Mouse (Mus musculus) fibroblast of lung, adult 2 months (primary cell): ENCODE results near the gene Cd300lg.

ENCODE experiments used
- DNase-seq: peaks from one replicate; pipeline ENCODE4 v3.0.0-alpha.2; 2011; ENCODE audit warnings: low read depth

Cd300lg gene

DNA sequence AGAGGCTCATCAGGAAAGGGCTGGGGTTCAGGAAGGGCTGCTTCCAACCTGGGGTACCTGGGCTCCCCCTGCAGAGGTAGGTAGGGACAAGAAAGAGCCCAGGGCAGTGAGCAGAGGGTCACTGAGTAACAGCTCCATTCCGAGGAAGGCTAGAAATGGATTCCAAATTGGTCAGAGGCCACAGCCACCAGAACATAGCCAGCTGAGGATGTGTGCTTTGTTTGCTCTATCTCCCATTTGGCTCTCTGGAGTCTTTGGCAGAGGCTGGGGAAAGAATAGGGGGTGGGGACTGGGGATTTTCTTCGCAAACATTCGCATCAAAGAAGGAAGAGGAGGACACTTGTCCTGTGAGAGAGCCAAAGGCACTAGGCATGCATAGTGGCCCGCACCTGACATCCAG is 10.6 kb downstream of the Cd300lg start:
- no peak for DNase-seq

DNA sequence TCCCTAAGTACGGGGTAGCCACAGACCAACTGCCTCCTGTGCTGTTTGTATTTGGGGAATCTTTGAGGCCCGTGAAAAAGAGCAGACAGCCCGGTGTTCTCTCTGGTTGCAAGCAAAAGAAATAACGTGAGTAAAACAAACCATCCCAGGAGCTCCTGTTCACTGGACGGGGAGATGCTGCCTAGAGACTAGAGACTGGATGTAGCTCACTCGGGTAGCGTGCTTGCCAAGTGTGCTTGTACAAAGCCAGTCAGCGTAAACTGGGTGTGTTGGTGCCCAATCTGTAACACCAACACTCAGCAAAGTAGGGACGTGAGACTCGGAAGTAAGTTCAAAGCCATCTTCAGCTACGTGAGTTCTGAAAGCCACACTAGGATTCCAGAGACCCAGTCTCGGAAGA is 11.4 kb downstream of the Cd300lg start:
- no peak for DNase-seq

DNA sequence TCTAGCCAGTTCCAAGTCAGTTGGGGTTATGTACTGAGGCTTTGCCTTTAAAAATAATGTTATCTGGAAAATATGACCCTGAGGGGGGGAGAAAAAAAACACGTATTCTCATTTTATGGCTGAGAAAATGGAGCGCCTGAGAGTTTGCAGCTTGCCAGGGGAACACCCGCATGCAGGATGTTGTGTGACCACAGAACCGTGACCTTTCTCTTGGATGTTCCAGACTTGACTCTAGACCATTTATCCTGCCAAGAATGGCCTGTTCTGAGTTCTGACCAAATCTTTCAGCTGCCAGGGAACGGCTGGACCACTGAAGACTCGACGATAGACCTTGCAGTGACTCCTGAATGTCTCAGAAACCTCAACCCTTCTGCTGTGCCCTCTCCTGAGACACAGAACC is 11.9 kb downstream of the Cd300lg start:
- peak; percentile 39 for DNase-seq

DNA sequence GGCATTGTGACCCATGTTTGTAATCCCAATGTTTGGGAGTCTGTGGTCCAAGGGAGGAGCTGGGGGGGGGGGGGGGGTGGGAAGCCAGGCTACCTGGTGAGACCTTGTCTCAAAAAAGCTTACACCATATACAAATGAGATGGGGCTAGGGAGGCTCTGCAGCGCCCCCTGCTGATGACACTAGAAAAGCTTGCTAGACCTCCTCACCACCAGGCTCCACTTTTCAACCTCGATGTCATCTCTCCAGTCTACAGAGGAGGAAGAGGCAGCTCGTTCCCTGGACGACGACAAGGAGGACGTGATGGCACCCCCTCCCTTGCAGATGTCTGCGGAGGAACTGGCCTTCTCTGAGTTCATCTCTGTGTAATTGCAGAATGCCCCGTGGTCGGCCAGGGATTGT is 12.5 kb downstream of the Cd300lg start:
- DNase-seq, result no peak

DNA sequence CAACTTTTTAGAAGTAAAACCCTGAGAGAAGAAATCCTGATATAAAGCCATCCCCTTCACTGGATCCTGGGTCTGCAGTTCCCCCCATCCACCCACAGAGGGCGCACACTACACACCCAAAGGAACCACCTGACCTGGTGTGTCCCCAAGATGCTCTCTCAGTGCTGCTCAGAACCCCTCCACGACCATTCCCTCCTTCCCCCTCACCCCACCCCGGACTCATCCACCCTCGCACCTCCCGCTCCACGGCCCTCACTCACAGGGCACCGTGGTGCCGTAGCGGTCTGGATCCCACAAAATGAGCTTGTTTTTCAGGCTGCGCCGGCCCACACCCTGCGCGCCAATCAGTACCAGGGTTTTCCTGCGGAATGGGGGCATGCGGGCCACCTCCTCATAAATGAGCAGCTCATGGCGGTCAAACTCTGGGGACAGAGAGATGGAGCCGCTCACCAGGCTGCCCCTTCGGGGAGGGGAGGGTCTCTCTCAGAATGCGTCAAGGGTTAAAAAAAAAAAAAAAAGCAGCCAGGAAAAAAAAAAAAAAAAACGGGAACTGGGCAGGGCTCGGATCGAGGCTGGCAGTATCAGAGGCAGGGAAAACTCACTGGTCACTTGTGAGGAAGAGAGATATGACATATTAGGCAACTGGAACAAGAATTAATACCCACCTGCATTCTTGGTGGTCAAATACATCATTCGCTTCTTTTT is 20.1 kb downstream of the Cd300lg start:
- DNase-seq, result peak; percentile 28

DNA sequence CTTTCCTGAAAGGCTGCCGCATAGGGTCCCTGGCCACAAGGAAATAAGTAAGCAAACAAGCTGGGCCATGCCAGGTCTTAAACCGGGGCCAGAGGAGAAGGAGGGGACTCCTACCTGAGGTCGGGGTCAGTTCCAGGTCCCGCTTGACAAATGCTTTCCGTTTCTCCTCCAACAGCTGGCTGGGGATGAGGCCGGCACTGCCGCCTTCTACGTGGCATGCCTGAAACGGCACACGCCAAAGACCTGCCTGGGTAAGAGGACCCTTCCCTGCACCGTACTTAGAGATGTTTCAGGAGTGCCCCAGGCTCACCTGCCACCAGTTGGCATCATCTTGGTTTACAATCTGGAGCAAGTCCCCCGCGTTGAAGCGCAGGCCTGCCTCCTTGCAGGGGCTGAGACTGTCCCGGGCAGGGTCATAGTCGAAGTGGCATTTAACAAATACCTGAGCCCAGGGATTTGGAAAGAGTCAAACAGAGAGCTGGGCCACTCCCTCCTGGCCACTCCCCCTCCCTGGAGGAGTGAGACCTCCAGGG is 20.7 kb downstream of the Cd300lg start:
- no peak for DNase-seq

DNA sequence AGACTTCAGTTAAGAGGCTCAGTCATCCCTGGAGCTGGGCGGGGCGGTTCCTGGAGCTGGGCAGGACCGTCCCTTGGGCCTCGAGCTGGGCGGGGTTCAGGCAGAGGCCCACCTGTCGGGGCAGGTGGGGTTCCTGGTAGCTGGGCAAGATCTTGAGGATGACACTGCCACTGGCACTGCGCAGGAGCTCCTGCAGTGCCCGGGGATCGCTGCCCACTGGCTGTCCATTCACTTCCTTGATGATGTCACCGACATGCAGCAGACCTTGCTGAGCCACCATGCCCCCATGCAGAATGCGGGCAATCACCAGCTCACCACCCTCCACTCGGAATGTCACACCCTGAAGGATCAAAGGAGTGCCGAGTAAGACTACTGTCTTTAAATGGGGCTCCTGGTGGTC is 21.8 kb downstream of the Cd300lg start:
- no peak for DNase-seq

DNA sequence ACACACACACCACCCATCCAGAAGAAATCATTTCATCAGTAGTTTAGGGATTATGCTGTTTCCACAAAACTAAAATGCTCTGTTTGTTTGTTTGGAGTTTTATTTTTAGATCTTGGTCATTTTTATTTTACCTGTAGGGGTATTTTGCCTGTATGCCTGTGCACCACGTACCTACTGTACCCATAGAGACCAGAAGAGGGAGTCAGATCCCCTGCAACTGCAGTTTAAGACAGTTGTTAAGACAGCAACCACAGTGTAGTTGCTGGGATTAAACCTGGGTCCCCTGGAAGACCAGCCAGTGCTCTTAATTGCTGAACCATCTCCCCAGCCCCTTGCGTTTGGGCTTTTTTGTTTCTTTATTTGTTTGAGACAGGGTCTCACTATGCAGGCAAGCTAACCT is 27.7 kb downstream of the Cd300lg start:
- DNase-seq, result no peak

DNA sequence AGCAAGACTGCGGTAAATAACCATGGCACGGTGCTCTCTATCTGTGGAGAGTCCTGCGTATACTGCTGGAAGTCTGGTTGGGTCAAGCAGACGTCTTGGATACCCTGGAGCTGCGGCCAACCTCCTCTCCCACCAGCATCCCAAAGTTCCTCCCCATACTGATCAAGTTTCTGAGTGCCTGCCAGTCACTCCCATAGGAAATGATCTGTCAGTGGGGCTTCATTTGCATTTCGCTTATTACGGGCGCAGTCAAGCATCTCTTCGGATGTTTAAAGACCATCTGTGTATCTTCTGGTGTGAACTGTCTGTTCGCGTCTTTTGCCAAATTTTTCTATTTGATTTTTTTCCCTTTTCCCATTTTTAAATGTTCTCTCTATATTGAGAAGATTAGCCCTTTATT is 28.3 kb downstream of the Cd300lg start:
- DNase-seq, result no peak

DNA sequence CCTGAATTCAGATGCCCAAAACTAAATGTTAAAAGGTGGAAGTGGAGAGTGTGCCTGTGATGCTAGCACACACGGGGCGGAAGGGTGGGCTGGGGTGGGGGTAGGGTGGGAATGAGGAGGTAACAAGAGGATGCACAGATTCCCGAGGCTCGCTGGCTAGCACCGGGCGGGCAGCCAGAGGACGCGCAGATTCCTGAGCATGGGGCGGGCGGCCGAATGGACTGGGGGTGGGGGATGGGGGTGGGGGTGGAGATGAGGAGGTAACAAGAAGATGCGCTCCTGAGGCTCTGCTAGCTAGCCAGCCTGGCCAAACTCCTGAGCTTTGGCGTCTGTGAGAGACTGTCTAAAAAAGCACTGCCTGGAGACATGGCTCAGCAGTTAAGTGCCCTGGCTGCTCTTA is 29.1 kb downstream of the Cd300lg start:
- no peak for DNase-seq

DNA sequence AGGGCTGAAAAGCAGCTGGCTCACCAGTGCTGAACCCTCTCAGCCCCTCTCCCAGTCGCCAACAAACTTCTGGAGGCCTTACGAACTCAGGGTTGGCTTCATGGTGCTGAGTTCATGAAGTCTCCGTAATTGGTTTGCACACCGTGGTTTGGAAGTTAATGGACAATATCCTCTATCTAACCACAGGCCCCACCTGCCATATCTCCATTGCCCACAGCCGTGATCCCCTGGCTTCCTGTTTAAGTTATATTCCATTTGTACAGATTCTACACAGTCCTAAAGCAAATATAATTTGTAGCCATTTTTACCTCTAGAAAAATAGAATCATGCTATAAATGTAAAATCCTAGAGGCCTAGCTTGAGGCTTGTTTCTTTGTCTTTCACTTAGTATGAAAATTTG is 31.4 kb downstream of the Cd300lg start:
- no peak for DNase-seq

DNA sequence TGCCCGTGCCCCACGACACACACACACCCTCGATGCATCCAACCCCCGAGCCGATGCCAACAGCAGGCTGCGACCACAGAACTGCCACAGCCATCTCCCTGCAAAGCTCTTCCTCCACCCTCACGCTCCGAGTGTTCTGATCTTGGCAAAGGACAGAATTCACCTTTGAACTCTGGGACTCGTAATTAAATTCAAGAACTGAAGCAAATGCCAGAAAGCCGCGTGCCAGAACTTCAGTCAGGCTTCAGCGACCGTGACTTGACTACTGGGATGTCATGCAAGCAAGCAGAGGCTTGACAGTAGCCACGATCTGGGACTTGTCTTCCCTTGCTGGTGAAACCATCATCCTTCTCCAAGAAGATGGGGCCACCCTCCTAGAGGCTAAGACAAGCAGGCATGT is 32.4 kb downstream of the Cd300lg start:
- DNase-seq, result no peak

DNA sequence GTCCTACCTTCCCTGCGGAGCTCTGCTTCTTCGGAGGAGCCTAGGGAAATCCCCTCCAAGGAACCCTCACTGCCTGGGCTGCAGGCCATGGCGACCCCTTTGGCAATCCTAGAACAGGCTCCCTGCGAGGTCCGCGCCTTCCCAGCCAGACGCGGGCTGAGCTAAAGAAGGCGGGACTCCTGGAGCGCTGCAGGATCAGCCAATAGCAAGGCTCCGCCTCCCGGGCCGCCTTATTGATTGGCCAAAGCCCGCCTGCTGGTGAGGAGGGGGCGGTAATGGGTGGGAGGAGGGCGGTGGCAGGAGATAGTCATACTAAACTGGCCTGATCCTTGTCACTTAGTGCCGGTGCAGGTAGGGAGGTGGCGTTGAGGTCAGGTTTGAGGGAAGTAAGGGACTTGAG is 41.0 kb downstream of the Cd300lg start:
- no peak for DNase-seq

DNA sequence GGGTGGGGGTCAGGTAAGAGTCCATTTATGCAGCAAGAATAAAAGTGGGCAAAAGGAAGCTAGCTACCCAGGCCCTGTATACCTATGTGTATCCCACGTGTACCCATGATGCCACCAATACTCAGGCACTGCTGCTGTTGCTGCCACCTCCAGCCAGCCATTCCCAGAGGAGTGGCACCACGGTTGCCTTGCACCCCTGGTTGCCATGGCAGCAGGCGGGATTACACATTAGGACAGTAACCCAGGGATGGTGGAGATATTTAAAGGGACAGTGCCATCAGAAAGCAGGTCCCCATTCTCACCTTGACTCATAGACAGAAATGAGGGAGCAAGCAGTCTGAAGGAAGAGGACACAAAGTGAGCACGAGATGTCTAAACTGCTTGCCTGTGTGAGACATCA is 41.9 kb downstream of the Cd300lg start:
- no peak for DNase-seq

DNA sequence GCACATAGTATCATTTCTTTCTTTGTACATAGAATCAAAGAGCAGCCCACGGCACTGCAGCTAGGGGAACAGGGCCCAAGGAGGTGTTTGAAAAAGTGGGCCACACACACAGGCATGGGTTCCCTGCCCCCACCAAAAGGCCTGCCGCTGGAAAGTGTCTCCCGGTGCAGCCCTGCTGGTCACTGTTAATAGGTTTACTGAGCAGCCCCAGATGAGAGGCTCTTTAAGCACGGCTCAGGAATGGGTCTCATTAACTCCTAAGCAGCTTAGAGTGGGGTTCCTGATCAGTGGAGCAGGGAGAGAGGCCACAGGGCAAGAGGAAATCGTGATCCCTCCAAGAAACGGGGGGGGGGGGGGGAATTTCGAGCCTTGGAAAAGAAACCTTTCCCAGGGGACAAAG is 42.9 kb downstream of the Cd300lg start:
- DNase-seq, result no peak

DNA sequence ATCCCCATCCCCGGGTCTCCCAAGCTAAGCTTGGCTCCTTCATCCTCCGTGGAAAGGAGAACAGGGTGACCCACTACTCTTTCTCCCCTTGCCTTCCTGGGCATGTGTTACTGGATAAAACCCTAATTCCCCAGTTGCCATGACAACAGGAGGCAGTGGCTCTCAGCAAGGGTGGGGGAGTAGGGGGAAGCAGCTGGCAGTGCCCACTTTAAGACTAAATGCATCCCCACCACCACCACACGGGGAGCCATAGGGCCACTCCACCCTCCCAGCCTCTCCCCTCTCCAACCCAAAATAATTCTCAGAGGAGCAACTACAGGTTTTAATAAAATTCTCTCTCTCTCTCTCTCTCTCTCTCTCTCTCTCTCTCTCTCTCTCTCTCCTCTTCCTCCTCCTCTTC is 45.0 kb downstream of the Cd300lg start:
- no peak for DNase-seq

DNA sequence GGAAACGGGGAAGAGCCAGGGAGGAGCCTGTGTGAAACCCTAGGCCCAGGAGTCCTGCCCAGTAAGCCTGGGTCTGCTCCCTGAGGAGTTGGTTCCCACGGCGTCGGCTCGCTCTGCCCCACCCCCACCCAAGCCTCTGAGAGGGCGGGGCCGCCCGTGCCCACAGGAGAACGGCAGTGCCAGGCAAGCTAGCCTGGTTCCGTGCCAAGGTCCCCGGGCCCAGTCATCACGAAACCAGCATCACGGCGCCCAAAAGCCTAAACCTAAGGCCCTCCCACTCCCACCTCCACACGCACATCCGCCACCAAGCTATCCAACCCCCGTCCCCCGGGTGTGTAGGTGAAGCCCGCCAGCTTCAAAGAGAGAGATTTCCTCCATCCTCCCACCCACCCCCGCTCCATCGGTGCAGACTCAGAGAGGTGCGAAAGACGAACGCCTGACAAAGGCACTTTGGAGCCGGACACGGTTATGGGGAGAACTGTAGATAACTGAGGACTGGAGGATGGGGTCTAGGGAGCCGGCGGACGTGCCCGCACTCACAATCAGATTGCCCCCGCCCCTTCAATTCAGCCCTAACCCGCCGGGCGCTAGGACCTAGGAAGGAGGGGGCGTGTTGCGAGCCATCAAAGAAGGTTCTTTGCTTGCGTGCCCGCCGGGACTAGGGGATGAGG is 45.9 kb downstream of the Cd300lg start:
- peak; percentile 72 for DNase-seq

DNA sequence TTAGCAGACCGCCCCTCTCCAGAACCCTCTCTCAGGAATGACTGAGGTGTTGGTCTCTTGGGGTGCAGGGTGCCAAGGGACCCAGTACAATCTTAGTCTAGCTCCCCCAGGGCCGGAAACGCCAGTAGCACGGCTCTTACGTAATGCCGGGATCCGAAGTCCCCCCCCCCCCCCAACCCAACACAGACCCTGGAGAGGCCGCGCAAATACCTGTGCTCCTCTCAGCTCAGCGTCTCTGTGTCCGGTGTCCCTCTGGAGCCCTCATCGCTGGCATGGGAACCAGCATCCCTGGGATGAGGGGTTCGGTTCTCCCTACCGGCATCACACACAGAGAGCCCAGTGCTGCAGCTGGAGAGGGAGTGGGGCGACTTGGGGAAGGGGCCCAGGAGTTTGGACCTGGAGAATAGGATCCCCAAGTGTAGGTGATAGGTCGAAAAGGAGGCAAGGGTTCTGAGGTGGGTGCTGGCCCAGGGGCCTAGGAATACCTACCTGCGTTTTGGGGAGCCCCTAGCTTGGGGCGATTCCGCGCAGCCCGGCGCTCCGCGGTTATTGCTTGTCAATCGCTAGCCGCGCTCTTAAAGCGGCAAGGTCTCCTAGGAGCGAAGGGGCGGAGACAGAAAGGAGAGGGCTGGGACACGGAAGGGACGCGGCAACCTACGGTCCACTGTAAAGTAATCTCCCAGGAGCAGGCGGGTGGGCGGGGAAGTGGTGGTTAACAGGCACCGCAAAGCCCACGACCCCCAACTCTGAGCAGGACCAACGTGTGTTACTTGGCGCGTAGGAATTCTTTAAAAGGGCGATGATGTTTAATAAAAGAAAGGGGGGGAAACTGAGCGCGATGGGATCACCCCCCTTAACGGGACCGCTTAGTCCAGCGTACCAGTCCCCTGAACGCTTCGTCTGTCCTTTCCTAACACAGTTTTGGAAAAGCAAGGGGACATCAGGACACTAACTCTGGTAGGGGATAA is 46.9 kb downstream of the Cd300lg start, which contains the start of gene Mpp2:
TSS of gene Mpp2 (minus strand) at position 585 of the 968 bp plus-strand sequence.
- DNase-seq, result no peak

DNA sequence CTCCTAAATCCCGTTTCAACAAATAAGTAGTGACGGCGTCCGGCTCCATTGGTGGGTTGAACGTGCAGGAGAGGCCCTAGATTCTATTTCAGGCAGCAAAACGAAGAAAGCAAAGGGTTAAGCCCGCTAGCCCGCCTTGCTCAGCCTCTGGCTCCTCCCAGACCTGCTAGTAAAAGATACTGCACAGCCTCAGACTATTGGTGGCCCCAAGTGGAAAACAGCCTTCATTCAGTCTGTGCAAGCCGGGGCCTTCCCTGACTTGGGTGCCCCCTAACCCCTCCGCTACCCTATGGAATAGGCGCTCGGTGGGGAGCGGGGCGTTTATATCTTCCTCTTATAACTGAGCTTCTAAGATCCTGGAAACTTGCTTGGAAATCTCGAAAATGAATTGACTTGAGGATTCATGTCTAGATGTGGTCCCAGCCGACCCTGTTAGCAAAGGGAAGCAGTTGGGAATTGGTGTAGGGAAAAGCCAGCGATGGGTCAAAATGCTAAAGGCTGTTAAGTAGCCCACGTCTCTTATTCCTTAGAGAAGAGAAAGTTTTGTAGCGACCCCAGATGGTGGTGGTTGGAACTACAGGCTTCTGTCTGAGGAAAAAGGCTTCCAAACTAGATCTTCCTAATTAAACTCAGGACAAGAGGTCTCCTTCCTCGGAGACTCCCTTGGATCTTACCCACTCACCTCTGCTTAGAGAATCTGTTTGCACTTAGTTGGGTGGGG is 47.9 kb downstream of the Cd300lg start:
- no peak for DNase-seq

DNA sequence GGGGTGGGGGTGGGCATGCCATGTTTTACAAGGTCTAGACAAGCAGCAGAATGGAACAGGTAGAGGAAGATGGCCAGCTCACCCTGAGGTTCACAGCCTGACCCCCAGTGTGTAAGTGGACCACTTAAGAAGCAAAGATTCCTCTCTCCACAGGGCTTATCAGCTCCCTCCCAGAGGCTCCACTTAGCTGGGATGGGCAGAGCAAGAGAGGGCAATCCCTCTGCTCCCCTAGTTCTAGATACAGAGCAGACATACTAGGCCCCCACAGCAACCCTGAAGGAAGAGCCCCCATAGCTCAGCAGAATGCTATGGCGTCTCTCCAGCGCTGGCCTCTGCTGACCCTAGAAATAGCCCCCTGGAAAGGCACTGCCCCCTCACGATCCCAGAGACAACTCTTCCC is 54.4 kb downstream of the Cd300lg start:
- DNase-seq, result no peak

DNA sequence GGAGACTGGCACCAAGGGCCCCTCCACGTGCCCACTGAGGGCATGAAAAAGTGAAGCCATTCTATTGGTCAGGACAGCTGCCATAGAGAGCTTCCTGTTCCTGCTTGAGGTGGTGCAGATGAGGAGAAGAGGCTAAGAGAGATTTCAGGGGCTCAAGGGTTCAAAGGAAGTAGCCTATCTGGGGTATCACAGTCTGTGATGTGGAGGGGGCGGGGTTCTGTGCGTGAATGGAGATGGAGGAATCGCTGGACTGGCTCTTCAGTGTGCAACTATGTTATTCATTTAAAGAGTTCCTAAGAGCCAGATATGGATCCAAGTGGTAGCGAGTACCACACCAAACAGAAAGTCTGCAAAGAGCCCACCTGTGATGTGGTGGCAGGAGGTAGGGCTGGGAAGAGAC is 55.1 kb downstream of the Cd300lg start:
- no peak for DNase-seq

DNA sequence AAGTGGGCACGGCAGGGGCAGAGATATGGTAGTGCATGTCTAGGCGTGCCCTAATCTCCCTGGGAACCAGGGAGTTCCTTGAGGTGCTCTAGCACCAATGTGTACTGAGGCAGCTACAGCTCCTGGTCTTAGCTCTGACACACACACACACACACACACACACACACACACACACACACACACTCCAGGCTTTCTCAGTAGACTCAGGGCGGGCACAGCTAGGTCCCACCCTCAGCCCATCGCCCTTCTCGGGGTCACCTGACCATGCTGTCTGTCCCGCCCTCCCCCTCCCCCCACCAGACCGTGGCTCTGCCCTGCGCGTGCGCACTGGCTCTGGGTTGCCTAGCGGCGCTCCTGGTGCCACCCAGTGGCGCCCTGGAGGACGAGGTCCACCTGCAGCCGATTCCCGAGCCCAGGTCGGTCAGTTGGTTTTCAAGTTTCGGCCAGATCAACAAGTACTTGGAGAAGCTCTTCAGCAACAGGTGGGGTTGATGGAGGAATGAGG is 55.6 kb downstream of the Cd300lg start:
- peak; percentile 66 for DNase-seq
